In genomic region chr2:19658661-19659384, GRCm38 (mm10) we compare ENCODE assay signal across 8 mouse cellular contexts. TPM values are rescaled to one million over a fixed set of nuclear protein-coding genes. Genes with fewer than 3 reads are reported as not detected.
DNase-seq lines count a peak whose midpoint lies in the region; ATAC-seq and TF ChIP-seq lines count a peak whose summit lies in the region.

No protein-coding gene starts in this region.

- peak overlapping the region; percentile 60 for H3K4me3 ChIP-seq in C2C12 (ENCODE audit: insufficient read depth, poor library complexity, severe bottlenecking)

- no peaks in the 10 kb centered on the region for H3K27me3 ChIP-seq in C2C12 (ENCODE audit: control insufficient read depth, insufficient read depth, insufficient read length)

- peak overlapping the region; percentile 90 for H3ac ChIP-seq in C2C12 (ENCODE audit: control insufficient read depth, insufficient read length, low read depth)

- no peak for TF ChIP-seq CTCF in C2C12 (IDR thresholded peaks at IDR 0.05; ENCODE audit: control insufficient read depth, insufficient read depth, insufficient read length)

- peak; percentile 20; the same call in 1 of the 2 replicates for ATAC-seq in erythroid progenitor cell, adult 5-6 weeks (replicated peaks; ENCODE audit: low FRiP score, poor library complexity, severe bottlenecking)

- no peaks in the 10 kb centered on the region for H3K36me3 ChIP-seq in C2C12 (ENCODE audit: control insufficient read depth, insufficient read depth)

- H3K79me2 ChIP-seq in C2C12 (ENCODE audit: control insufficient read depth, insufficient read depth), result peaks cover 29% of the 10 kb centered on the region

- H3K79me3 ChIP-seq in C2C12 (ENCODE audit: low read depth), result peaks cover 11% of the 10 kb centered on the region

- intact Hi-C loops in heart, postnatal 36 days (cut with DNase I), result loop anchor here (2.0 to 10.0 kb wide), 5 partner anchors 43 to 984 kb away; partner anchors contain the start of genes 4921504E06Rik, Bmi1 and Commd3

- DNase-seq in R1 (ENCODE audit: low read depth, low spot score), result peak; percentile 53
- peak; percentile 51 to 72 for DNase-seq in heart, postnatal 36 days
- peak; percentile 4 to 25 for DNase-seq in layer of hippocampus, postnatal 25 days (ENCODE audit: extremely low spot score in 1 of 2, low spot score in 1 of 2)
- peak; percentile 48 for DNase-seq in lung, postnatal 36 days
- DNase-seq in retina, embryonic 14.5 days (ENCODE audit: low spot score), result peak; percentile 42
- DNase-seq in thymus, postnatal 4 days, result peak; percentile 67

TF ChIP-seq in C2C12, 6 proteins besides CTCF, POLR2A, EP300 and RAD21:
- TF ChIP-seq MYOD1 (IDR thresholded peaks at IDR 0.05; ENCODE audit: control insufficient read depth, insufficient read length, low read depth), result no peak
- TF ChIP-seq MYOG (IDR thresholded peaks at IDR 0.05; ENCODE audit: control insufficient read depth, extremely low read depth, insufficient read length), result no peak
- TF ChIP-seq MAX (IDR thresholded peaks at IDR 0.05), result no peak
- TF ChIP-seq CEBPB (IDR thresholded peaks at IDR 0.05; ENCODE audit: low read depth), result no peak
- no peak for TF ChIP-seq FOSL1 (IDR thresholded peaks at IDR 0.05; ENCODE audit: insufficient read depth, low read length, poor library complexity, severe bottlenecking)
- no peak for TF ChIP-seq USF1 (IDR thresholded peaks at IDR 0.05; ENCODE audit: low read depth)

RNA-seq across cellular contexts. Expression of gene Otud1, which starts 1.3 kb away (rescaled TPM):
- 1.6 TPM for polyA plus RNA-seq in C2C12 (2012; fragmentation: generic; extraction: Trizol)
- total RNA-seq in erythroid progenitor cell, adult 5-6 weeks (2015; ENCODE audit: low replicate concordance), result 3.6 and 13.4 TPM in 2 replicates
- 3.7 and 6.5 TPM in 2 replicates for total RNA-seq in erythroid progenitor cell, adult 5-6 weeks (2017; ENCODE audit: low replicate concordance)
- 10 to 100 TPM; 18.7 to 29.6 TPM for total RNA-seq in heart, postnatal 36 days (2021)
- 10 to 100 TPM; 12.3 TPM for total RNA-seq in layer of hippocampus, postnatal 25 days (2021)

Comparison
In these comparisons a context has a peak if more than half of its experiments do, and no peak if none do; other contexts are left out.
1. Peak in every context shown above with its lines: DNase-seq, ATAC-seq and H3K4me3 ChIP-seq.
2. DNase-seq: peak in every context shown above with its lines; median percentile 67 in thymus, postnatal 4 days; 62 in heart, postnatal 36 days; 53 in R1; 48 in lung, postnatal 36 days; 42 in retina, embryonic 14.5 days; 14 in layer of hippocampus, postnatal 25 days.